Mouse (Mus musculus) CD8-positive naive resting alpha-beta T cell, adult 57 days (primary cell): ENCODE results near the gene Actrt3. TPM values are rescaled to one million over a fixed set of nuclear protein-coding genes. Genes with fewer than 3 reads are reported as not detected.

Source experiments
- total RNA-seq: library from RNA; stranded (reverse); gene quantifications from one replicate; pipeline ENCODE4 v1.2.4, GENCODE M21; 2023

Actrt3 gene
- 0.52 TPM for total RNA-seq

DNA sequence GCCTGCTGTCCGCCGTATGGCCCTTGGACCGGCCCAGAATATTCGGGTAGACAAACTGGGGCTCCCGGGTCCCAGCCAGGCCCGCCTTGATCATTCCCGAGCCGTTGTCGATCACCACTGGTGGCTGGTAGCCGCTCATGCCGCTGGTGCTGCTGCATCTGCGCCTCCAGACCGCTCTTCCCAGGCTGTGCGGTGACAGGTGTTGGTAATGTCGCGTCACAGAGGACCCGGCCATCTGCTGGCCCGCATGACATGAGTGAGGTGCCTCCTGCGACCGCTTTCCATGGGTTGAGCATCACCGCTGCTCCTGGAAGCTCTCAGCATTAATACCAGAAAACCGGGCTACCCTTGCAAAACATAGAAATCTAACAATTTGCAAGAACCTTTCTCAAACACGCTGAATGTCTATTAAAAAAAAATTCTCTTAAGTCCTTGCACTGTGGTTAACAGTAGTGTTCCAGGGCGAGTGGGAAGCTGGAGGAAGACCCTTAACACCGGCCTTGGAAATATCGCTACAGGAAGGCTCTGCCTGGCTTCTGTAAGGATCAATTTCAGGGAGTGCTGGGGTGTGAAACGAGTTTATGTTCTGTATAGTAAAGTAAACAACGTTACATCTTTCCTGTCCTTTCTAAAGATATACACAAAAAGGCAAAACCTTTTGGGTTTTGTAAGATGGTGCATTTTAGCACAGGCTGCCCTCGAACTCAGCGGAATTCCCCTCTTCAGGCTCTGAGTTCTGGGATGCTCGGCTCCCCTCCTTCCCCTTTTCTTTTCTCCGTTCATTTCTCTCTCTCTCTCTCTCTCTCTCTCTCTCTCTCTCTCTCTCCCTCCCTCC is at the start of gene Actrt3:
Gene Actrt3, minus strand, starts transcription at position 229 of the 835 bp plus-strand sequence.

DNA sequence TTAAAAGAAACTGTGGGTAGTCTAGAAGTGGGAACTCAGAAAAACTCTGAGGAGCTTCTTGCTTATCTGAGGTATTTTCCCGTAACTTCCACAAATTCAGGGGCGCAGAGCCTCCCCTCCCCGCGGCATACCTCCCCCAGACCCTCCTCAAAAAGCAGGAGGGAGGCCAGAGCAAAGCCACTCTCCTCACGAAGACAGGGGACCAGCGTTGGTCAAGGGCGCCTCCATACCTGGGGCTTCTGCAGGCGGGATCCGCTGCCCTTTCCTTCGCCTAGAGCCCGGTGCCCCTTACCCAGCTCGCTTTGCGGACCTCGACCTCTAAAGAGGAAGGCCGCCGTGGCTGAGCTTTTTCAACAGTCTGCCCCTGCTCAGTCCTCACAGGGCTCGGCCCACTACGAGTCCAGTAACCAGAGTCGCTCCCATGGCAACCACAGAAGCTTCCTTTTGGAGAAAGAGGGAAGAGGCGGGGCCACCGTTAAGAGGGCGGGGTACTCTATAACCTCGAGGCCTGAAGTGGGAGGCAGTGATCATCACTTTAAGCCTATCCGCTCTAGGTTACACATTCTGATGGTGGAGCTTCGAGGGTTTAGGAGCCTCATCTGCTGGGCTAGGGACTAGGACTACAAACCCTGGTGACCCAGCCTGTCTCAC is 47.8 kb upstream of the Actrt3 start, which contains the start of gene Lrrc34:
Gene Lrrc34, minus strand, starts transcription at position 430 of the 651 bp plus-strand sequence.

DNA sequence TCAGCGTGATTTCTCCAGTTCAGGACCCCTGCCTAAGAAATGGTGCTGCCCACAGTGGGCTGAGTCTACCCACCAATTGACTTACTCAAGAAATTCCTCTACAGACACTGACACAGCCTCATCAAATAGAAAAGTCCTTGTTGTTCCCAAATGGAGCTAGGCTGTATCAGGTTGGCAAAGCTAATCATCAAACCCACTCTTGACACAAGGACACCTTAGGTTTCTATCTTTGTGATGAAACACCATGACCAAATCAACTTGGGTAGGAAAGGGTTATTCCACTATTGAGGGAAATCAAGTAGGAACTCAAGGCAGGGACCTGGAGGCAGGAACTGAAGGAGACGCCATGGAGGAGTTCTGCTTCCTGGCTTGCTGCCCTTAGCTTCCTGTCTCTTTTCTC is 44.5 kb upstream of the Actrt3 start, which contains the start of gene Lrriq4:
Gene Lrriq4, plus strand, starts transcription at position 301 of the 400 bp plus-strand sequence.

DNA sequence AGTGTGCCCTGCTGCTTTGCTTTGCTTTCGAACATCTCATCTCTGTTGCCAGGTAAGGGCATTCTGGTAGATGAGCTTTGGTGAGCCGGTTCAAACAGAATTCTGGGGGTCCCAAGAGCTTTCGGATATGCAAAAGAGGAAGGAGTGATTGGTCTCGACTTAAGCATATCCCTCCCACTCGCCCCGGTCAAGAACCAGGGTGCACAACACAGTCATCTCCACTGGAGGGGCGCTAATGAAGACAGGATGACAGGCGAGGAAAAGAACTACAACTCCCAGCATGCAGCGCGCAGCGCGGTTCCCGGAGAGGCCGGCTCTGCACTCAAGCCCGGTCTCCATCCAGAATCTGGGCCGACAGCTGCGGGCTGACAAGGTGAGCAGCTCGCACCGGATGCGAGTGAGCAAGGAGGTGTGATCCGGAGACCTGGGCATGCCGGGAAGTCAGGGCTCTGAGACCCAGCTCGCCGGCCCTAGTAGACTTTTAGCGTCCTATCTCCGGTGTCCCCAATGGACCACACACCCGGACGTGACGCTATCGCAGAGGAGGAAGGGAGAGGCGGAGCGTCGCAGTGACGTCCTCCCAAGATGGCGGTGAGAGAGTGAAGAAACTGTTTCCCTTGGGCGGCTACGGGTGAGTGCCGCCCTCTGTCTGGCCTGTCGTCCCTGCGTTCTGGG is 2.5 kb upstream of the Actrt3 start, which contains the start of gene Mynn:
Gene Mynn, plus strand, starts transcription at position 1 of the 675 bp plus-strand sequence.

DNA sequence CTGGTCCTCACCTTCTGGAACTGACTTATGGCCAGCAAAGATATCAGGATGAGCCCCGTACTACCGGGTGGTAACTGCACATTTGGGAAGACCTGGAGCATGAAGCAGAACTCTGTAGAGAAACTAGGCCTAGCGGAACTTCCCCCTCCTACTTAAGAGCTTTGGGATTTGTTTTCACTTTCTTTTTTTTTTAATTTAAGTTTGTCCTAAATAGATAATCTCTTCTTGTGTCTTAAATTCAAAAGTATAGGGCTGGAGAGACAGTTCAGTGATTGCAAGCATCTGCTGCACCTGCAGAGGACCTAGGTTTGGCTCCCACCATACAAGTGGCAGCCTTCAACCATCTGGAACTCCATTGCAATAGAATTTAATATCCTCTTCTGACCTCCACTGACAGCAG is 51.8 kb downstream of the Actrt3 start, which contains the start of gene Mecom:
Gene Mecom, minus strand, starts transcription at position 101 of the 400 bp plus-strand sequence.

Other genes with a start within 250 kb of the Actrt3 start
- gene Mecom, start 51.9 kb downstream of the Actrt3 start, total RNA-seq = not detected
- 55.6 TPM for gene Mynn, start 2.1 kb upstream of the Actrt3 start, total RNA-seq
- not detected for gene Lrriq4, start 44.6 kb upstream of the Actrt3 start, total RNA-seq
- not detected for gene Lrrc34, start 47.9 kb upstream of the Actrt3 start, total RNA-seq
- not detected for gene Lrrc31, start 99.9 kb upstream of the Actrt3 start, total RNA-seq
- gene Samd7, start 146.4 kb upstream of the Actrt3 start, total RNA-seq = not detected
- gene Sec62, start 192.9 kb upstream of the Actrt3 start, total RNA-seq = 78.5 TPM